Mouse (Mus musculus) heart, embryonic 15.5 days (tissue): ENCODE results near the gene R3hdm2. TPM values are rescaled to one million over a fixed set of nuclear protein-coding genes. Genes with fewer than 3 reads are reported as not detected.

ENCODE experiments used
- ATAC-seq: fragments of 200-750 bp; cut with Nextera tagmentation; replicated peaks from 2 replicates; pipeline ENCODE4 v1.8.0; 2017; ENCODE audit warnings: low read depth, moderate TSS enrichment; ENCODE audit not compliant: insufficient number of reproducible peaks, insufficient read depth, low FRiP score
- H3K27ac ChIP-seq: fragments of 300-500 bp; sonication (generic); 2 replicates; pipeline ENCODE4 v1.5.1; 2015; ENCODE audit warnings: mild to moderate bottlenecking, inconsistent platforms
- H3K27me3 ChIP-seq: fragments of 300-500 bp; sonication (generic); 2 replicates; pipeline ENCODE4 v1.6.1; 2015; ENCODE audit warnings: inconsistent platforms
- H3K36me3 ChIP-seq: fragments of 300-500 bp; sonication (generic); 2 replicates; pipeline ENCODE4 v1.6.1; 2015; ENCODE audit warnings: mild to moderate bottlenecking, inconsistent platforms
- H3K4me1 ChIP-seq: fragments of 300-500 bp; sonication (generic); replicated peaks from 2 replicates; pipeline ENCODE4 v1.6.1; 2015; ENCODE audit warnings: inconsistent platforms
- H3K4me2 ChIP-seq: fragments of 300-500 bp; sonication (generic); 2 replicates; pipeline ENCODE4 v1.6.1; 2015; ENCODE audit warnings: inconsistent platforms, mild to moderate bottlenecking, moderate library complexity
- H3K4me3 ChIP-seq: fragments of 300-500 bp; sonication (generic); 2 replicates; pipeline ENCODE4 v1.5.1; 2015; ENCODE audit warnings: mild to moderate bottlenecking, inconsistent platforms
- H3K9ac ChIP-seq: fragments of 300-500 bp; sonication (generic); 2 replicates; pipeline ENCODE4 v1.6.1; 2015; ENCODE audit warnings: mild to moderate bottlenecking, inconsistent platforms
- H3K9me3 ChIP-seq: fragments of 300-500 bp; sonication (generic); replicated peaks from 2 replicates; pipeline ENCODE4 v1.6.1; 2016; ENCODE audit warnings: inconsistent platforms
- WGBS: fragments of 180-500 bp; shearing (Covaris S2); methylation state at CpG from one replicate; pipeline ENCODE4 v1.1.7; 2015; ENCODE audit warnings: mixed read lengths; 5-methylcytosine and 5-hydroxymethylcytosine counted together
- polyA plus RNA-seq: library from polyadenylated mRNA; unstranded; fragments of >200 nt; fragmentation: Nextera tagmentation; extraction: Ambion mirVana; gene quantifications from 2 replicates; pipeline ENCODE4 v1.2.1, GENCODE M21; 2015

The R3hdm2 gene
- polyA plus RNA-seq, 1 experiment from 2014 or later = 30.9 TPM

GRCm38 (mm10) chr10:127500894-127501893 lies 121.1 kb downstream of the R3hdm2 start, which contains the start of gene Stac3:
TSS of gene Stac3 (plus strand) at chr10:127501686.
- H3K36me3 ChIP-seq = peaks cover 41% of the 10 kb centered on the region
- no peak within 1 kb of the TSS for H3K9ac ChIP-seq

GRCm38 (mm10) chr10:127508239-127508638 lies 128.1 kb downstream of the R3hdm2 start:
- no peak for ATAC-seq
- H3K27me3 ChIP-seq = peaks cover 62% of the 10 kb centered on the region
- H3K9ac ChIP-seq = no peak overlapping the region
- WGBS = 5% methylated on average over 15 of the region's 15 CpGs
- peaks cover 44% of the 10 kb centered on the region for H3K4me1 ChIP-seq
- H3K36me3 ChIP-seq = peaks cover 6% of the 10 kb centered on the region; the same call in 1 of the 2 replicates
- peak overlapping the region; percentile 86 for H3K4me2 ChIP-seq
- 0 out of 2 replicates have a peak overlapping the region, but pooled peaks have one; percentile 49 for H3K4me3 ChIP-seq
- H3K9me3 ChIP-seq = no peaks in the 10 kb centered on the region
- H3K27ac ChIP-seq = no peak overlapping the region

More at GRCm38 (mm10) chr10:127500894-127501893, 121.1 kb downstream of the R3hdm2 start, which contains the start of gene Stac3:
- 0 out of 2 replicates have a peak, but pooled peaks cover under 1% of the 10 kb centered on the region for H3K27me3 ChIP-seq
- H3K9me3 ChIP-seq = no peaks in the 10 kb centered on the region
- H3K4me3 ChIP-seq = no peak within 1 kb of the TSS
- ATAC-seq = no peak
- H3K27ac ChIP-seq = no peak within 1 kb of the TSS
- H3K4me2 ChIP-seq = no peak within 1 kb of the TSS
- WGBS = 60% methylated on average over 13 of the region's 13 CpGs
- no peaks in the 10 kb centered on the region for H3K4me1 ChIP-seq

- Histone ChIP-seq H3K4me2 (peak overlapping the region; percentile 86), H3K27ac (no peak overlapping the region), H3K9me3 (no peaks in the 10 kb centered on the region), H3K4me1 (peaks cover 54% of the 10 kb centered on the region), H3K9ac (peak overlapping the region; percentile 14; the same call in 1 of the 2 replicates), H3K36me3 (0 out of 2 replicates have a peak, but pooled peaks cover 6% of the 10 kb centered on the region), H3K27me3 (peaks cover 72% of the 10 kb centered on the region), H3K4me3 (peak overlapping the region; percentile 49)
- WGBS = under 1% methylated on average over 35 of the region's 35 CpGs
- peak; percentile 37; the same call in 1 of the 2 replicates for ATAC-seq
These were observed 129.1 kb downstream of the R3hdm2 start for GRCm38 (mm10) chr10:127509051-127509836.

- Histone ChIP-seq H3K4me1 (peaks cover 61% of the 10 kb centered on the region), H3K9ac (no peak overlapping the region), H3K27me3 (peaks cover 80% of the 10 kb centered on the region), H3K4me3 (peak overlapping the region; percentile 49), H3K4me2 (peak overlapping the region; percentile 86), H3K9me3 (no peaks in the 10 kb centered on the region), H3K36me3 (0 out of 2 replicates have a peak, but pooled peaks cover 6% of the 10 kb centered on the region), H3K27ac (no peak overlapping the region)
- no peak for ATAC-seq
- 19% methylated on average over 17 of the region's 17 CpGs for WGBS
These were observed 129.9 kb downstream of the R3hdm2 start for GRCm38 (mm10) chr10:127509837-127510701.

GRCm38 (mm10) chr10:127510895-127511617 lies 130.9 kb downstream of the R3hdm2 start:
- no peaks in the 10 kb centered on the region for H3K36me3 ChIP-seq
- WGBS = 16% methylated on average over 11 of the region's 11 CpGs
- ATAC-seq = no peak
- H3K4me1 ChIP-seq = peaks cover 71% of the 10 kb centered on the region
- no peak overlapping the region for H3K9ac ChIP-seq
- H3K27ac ChIP-seq = no peak overlapping the region
- peak overlapping the region; percentile 57 for H3K4me3 ChIP-seq
- peak overlapping the region; percentile 95 for H3K4me2 ChIP-seq
- H3K9me3 ChIP-seq = no peaks in the 10 kb centered on the region
- H3K27me3 ChIP-seq = peaks cover 86% of the 10 kb centered on the region

GRCm38 (mm10) chr10:127511634-127512306 lies 131.6 kb downstream of the R3hdm2 start:
- H3K27ac ChIP-seq = no peak overlapping the region
- under 1% methylated on average over 45 of the region's 46 CpGs for WGBS
- H3K4me2 ChIP-seq = peak overlapping the region; percentile 95
- H3K9ac ChIP-seq = peak overlapping the region; percentile 20; the same call in 1 of the 2 replicates
- ATAC-seq = no peak
- H3K4me1 ChIP-seq = peaks cover 78% of the 10 kb centered on the region
- peak overlapping the region; percentile 57 for H3K4me3 ChIP-seq
- H3K9me3 ChIP-seq = no peaks in the 10 kb centered on the region
- H3K36me3 ChIP-seq = no peaks in the 10 kb centered on the region
- peaks cover 84% of the 10 kb centered on the region for H3K27me3 ChIP-seq

GRCm38 (mm10) chr10:127512307-127512666 lies 132.2 kb downstream of the R3hdm2 start:
- Histone ChIP-seq H3K4me1 (peaks cover 83% of the 10 kb centered on the region), H3K36me3 (no peaks in the 10 kb centered on the region), H3K4me2 (peak overlapping the region; percentile 95), H3K27me3 (peaks cover 79% of the 10 kb centered on the region), H3K27ac (no peak overlapping the region), H3K9ac (peak overlapping the region; percentile 20; the same call in 1 of the 2 replicates), H3K9me3 (no peaks in the 10 kb centered on the region), H3K4me3 (peak overlapping the region; percentile 57)
- no peak for ATAC-seq
- whole genome bisulfite sequencing = 3% methylated on average over 7 of the region's 7 CpGs

- no peak overlapping the region; the same call in none of the 2 replicates for H3K9ac ChIP-seq
- H3K36me3 ChIP-seq = 0 out of 2 replicates have a peak, but pooled peaks cover 2% of the 10 kb centered on the region
- peaks cover 73% of the 10 kb centered on the region for H3K27me3 ChIP-seq
- H3K4me2 ChIP-seq = peak overlapping the region; percentile 95
- H3K27ac ChIP-seq = no peak overlapping the region
- ATAC-seq = peak; percentile 49
- peaks cover 85% of the 10 kb centered on the region for H3K4me1 ChIP-seq
- H3K9me3 ChIP-seq = no peaks in the 10 kb centered on the region
- peak overlapping the region; percentile 57 for H3K4me3 ChIP-seq
- WGBS = under 1% methylated on average over 27 of the region's 27 CpGs
These were observed 132.7 kb downstream of the R3hdm2 start for GRCm38 (mm10) chr10:127512813-127513212.

- Histone ChIP-seq H3K9me3 (no peaks in the 10 kb centered on the region), H3K27me3 (peaks cover 66% of the 10 kb centered on the region), H3K4me2 (peak overlapping the region; percentile 95), H3K4me1 (peaks cover 81% of the 10 kb centered on the region), H3K36me3 (peaks cover 10% of the 10 kb centered on the region), H3K4me3 (peak overlapping the region; percentile 57), H3K9ac (no peak overlapping the region; the same call in 1 of the 2 replicates), H3K27ac (no peak overlapping the region)
- 0 out of 2 replicates have a peak, but pooled peaks have one; percentile 15 for ATAC-seq
- WGBS = 1% methylated on average over 16 of the region's 16 CpGs
These were observed 133.5 kb downstream of the R3hdm2 start for GRCm38 (mm10) chr10:127513501-127514091.
